Mouse (Mus musculus) right cerebral cortex, adult 18-20 months (tissue): ENCODE data around the gene Arhgap5.
A peak's percentile ranks its signal among the peaks of the same experiment; 100 is the strongest.
"Not testable (repeated sequence)": the region's sequence is repeated elsewhere in the genome, so short reads cannot be mapped to it uniquely, and the experiment has no call there.

ENCODE experiments used
- DNase-seq: peaks from one replicate; pipeline ENCODE4 v3.0.0; 2022; ENCODE audit warnings: mixed read lengths

Arhgap5 gene

GRCm38 (mm10) chr12:52544532-52544931 lies 40.8 kb downstream of the Arhgap5 start:
- DNase-seq = no peak

DNA sequence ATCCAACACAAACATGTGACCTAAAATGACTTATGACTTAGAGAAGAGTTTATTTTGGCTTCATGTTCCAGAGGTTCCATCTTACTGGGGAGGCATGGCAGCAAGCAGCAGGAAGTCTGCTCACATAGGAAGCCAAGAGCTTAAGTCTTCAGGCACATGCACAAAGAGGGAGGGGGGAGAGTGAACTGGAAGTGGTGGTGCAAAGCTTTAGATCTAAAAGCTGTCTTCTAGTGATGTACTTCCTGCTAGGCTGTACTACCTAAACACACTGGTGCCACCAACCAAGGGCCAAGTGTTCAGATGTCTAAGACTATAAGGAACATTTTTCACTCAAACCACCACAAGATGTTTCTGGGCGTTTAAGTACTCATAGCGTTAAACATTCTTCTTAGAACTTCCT lies 48.3 kb downstream of the Arhgap5 start:
- DNase-seq = no peak

GRCm38 (mm10) chr12:52555188-52555876 lies 51.6 kb downstream of the Arhgap5 start:
- DNase-seq = no peak

DNA sequence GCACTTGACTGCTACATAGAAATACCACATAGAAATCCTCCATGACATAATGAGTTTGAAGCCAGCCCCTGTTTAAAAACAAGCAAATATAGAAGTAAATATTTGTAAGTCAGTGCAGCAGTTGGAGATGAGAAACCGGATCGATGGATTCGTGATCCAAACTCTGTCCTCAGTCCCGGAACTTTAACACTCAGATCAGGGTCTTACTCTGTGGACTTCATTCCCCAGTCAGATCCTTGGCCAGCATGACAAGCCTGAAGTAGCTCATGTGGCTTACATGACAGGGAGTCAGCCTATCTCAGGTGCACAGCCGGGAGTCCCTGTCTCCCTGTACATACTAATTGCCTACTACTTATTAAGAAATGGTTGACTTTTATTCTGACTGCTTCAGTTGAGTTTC lies 61.9 kb downstream of the Arhgap5 start:
- DNase-seq = no peak

GRCm38 (mm10) chr12:52573371-52573770 lies 69.6 kb downstream of the Arhgap5 start:
- DNase-seq = no peak

GRCm38 (mm10) chr12:52586466-52586865 lies 82.7 kb downstream of the Arhgap5 start:
- not testable (repeated sequence) for DNase-seq

DNA sequence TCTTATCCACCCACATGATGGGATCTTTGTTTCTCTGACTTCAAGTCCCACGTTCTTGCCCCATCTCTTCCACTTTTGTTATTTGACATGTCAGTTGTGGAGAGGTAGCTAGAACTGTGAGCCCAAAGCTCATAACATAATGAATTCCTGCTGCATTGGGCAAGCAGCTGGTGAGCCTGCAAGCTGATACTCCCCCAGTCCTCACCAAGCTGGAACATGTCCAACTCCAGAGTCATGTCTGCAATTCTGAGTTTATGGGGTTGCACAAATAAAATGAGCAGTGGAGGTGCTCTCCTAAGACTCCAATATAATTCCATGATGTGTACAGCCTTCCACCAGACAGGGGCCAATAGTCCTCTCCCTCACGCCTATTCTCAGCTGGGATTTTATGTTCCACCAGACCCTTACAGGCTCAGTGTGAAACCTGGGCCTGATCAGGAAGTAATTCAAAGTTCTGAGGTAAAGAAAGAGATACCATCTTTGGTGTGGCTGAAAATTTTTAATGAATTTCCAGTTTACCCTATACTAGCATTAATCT lies 83.8 kb downstream of the Arhgap5 start:
- DNase-seq = peak; percentile 41

DNA sequence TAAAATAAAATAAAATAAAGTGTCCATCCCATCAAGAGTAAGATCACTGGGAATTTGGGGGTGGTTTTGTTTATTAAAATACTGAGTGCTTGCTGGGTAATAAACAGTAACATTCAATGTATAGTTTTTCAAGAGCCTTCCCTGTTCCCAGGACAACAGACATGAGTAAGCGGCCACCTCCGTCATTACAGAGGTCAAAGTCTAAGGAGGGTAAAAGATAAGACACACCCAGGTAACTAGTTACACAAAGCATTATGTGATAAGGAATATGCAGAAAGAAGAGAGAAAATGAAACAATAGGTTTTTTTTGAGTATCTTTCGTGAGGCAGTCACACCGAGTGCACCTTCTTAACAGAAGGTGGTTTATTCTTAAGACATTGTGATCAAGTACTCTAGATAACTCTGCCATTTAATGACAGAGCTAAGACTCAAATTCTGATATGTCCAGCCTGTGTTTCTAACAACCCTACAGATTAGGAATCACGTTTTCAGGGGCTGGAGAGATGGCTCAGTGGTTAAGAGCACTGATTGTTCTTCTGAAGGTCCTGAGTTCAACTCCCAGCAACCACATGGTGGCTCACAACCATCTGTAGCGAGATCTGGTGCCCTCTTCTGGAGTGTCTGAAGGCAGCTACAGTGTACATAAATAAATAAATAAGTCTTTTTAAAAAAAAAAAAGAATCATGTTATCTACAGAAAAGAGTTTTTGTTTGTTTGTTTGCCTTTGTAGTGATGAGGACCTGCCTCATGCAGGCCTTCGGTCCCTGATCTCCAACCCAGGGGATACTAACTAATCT lies 91.8 kb downstream of the Arhgap5 start:
- DNase-seq = no peak

DNA sequence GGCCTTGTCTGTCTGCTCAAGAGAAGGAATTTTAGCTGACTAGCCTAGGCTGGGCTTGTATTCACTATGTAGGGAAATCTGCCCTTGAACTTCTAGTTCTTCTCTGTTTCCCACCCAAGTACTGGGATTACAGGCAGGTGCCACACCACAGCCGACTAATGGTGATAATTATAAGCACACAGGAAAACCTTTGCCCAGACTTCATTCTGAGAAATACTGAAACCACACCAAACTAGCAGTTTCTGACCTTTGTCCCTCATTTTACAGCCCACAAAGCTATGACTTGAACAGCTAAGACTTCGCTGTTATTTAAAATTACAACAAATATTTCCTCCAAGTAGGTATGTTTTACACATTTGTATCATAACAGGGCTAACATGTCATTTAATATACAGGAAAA lies 98.7 kb downstream of the Arhgap5 start:
- DNase-seq = no peak

DNA sequence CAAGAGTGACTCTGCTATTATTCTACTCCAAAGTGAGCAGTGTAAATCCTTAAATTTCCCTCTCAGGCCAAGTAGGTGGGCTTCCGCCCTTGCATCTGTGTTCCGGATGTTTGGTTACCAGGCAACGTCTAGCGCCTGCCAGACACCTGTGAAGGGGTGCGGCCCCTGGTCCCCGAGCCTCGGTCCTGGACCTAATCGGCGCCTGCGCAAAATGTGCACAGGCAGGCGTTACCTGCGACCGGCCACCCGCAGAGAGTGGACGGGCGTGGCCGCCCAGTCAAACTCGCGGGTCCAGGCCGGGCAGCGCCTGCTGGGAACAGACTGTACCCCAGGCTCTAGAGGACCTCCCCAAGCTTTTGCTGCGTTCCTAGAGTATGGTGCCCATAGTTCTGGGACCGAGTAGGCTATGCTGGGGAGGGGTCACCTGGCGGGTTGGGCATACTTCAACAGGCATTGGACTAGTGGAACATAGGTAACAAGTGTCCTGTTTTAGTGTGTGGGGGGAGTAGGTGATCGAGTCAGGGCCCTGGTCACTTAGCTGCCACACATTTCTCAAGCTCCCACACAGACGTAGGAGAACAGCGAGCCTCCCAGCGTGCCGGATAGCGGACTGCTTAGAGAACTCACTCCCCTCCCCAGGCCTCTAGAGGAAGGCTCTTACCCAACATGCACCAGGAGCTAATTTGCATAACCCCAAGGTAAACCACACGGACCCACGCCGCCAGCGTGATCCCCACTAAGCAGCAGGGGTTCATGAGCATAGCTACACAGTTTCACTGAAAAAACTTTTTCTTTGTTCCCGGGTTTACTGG lies 99.3 kb downstream of the Arhgap5 start:
- peak; percentile 90 for DNase-seq

- DNase-seq = peak; percentile 82
These were observed 100.0 kb downstream of the Arhgap5 start for GRCm38 (mm10) chr12:52603695-52604255.

- DNase-seq = peak; percentile 95
These were observed 100.7 kb downstream of the Arhgap5 start for GRCm38 (mm10) chr12:52604256-52604991.

DNA sequence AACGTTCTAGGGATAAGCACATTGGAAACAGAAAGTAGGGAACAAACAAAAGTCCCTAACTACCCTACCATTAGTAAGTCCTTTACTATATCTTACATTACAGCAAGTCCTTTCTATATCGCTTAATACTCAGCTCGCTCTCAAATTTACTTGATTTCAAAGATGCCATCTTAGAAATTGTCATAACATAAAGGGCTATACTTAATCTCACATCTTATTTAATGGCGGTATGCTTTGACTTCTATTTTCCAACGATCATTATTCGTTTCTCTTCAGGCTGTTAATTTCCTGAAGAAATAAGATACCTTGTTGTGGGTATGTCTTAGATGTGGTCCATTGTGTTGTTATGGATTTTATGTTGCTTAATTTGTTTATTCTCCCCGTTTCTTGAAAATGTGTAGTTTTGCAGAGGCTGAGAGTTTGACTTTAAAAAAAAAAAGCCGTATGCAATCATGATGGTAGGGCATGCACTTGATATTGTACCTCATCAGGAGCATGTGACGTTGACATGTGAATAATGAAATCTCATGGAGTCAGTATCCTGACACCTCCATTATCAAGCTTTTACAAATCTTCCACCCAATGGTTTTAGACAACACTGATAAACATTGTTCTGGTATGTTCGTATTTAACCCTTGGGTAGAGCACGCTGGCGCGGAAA lies 101.3 kb downstream of the Arhgap5 start:
- DNase-seq = no peak

GRCm38 (mm10) chr12:52607411-52607810 lies 103.6 kb downstream of the Arhgap5 start:
- no peak for DNase-seq

DNA sequence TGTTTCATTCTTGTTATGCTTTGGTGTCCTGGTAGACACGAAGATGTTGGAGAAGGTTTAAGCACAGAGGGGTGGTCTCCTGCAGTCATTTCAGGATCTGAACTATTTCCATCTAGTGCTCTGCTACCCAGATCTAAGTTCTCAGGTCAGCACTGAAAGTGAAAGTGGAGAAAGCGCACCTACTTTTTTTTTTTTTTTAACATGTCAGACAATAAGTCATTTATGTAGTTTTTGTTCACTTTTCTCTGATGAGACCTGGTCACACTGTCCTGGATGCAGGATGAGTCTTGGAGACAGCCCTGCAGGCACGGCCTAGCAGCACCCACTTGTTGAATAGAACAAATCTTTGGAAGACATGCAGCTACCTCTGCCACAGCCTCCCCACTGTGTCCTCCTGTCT lies 111.9 kb downstream of the Arhgap5 start:
- DNase-seq = no peak

DNA sequence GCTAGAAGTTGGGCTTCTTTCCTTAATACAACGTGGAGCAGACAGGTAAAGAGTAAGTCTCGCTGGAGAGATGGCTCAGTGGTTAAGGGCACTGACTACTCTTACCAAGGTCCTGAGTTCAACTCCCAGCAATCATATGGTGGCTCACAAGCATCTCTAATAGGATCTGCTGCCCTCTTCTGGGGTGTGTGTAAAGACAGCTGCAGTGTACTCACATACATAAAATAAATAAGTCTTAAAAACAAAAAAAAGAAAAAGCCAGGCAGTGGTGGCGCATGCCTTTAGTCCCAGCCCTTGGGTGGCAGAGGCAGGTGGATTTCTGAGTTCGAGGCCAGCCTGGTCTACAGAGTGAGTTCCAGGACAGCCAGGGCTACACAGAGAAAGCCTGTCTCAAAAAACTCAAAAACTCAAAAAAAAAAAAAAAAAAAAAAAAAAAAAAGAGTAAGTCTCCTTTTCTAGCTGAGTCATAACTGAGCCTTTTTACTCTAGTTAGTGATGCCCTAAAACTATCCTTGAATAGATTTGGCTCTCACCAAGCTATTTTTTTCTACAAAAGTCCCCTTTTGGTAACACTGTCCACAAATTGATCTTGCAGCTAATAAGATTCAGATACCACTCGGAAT lies 114.8 kb downstream of the Arhgap5 start:
- DNase-seq = no peak

GRCm38 (mm10) chr12:52619644-52620043 lies 115.9 kb downstream of the Arhgap5 start:
- no peak for DNase-seq
